Mouse (Mus musculus): ENCODE measurements around the gene A930033H14Rik. TPM values are rescaled to one million over a fixed set of nuclear protein-coding genes. Genes with fewer than 3 reads are reported as not detected.

Gene A930033H14Rik
- polyA plus RNA-seq, 1 experiment from 2014 or later = 2.7 TPM

GRCm38 (mm10) chr10:69211976-69212375 is 922 bp downstream of the A930033H14Rik start:
- peak; percentile 85 for DNase-seq (ENCODE audit: low spot score)
- Histone ChIP-seq H3K9me3 (ENCODE audit: control insufficient read depth, low read length) (no peaks in the 10 kb centered on the region), H3K4me1 (replicated peaks; ENCODE audit: control insufficient read depth, insufficient read depth, low read length) (peaks cover 9% of the 10 kb centered on the region), H3K4me2 (ENCODE audit: low read length) (peak overlapping the region; percentile 51), H3K27me3 (replicated peaks; ENCODE audit: control insufficient read depth, insufficient read depth, low read length) (no peaks in the 10 kb centered on the region), H3K27ac (ENCODE audit: low read depth) (peak overlapping the region; percentile 99), H3K9ac (ENCODE audit: low read length) (peak overlapping the region; percentile 98), H3K4me3 (ENCODE audit: low read depth, low read length) (peak overlapping the region; percentile 82), H3K36me3 (ENCODE audit: control insufficient read depth, insufficient read depth, low read length) (peaks cover 24% of the 10 kb centered on the region)
- 3% methylated on average over 14 of the region's 14 CpGs for WGBS
- ATAC-seq (replicated peaks; ENCODE audit: low FRiP score, low TSS enrichment, low read depth) = 0 out of 2 replicates have a peak, but pooled peaks have one; percentile 21

GRCm38 (mm10) chr10:69211560-69211959 is 1.3 kb downstream of the A930033H14Rik start:
- DNase-seq (ENCODE audit: low spot score) (peak; percentile 61), ATAC-seq (replicated peaks; ENCODE audit: low FRiP score, low TSS enrichment, low read depth) (no peak)
- Histone ChIP-seq H3K36me3 (ENCODE audit: control insufficient read depth, insufficient read depth, low read length) (peaks cover 20% of the 10 kb centered on the region), H3K4me1 (replicated peaks; ENCODE audit: control insufficient read depth, insufficient read depth, low read length) (peaks cover 9% of the 10 kb centered on the region), H3K9me3 (ENCODE audit: control insufficient read depth, low read length) (no peaks in the 10 kb centered on the region), H3K4me3 (ENCODE audit: low read depth, low read length) (peak overlapping the region; percentile 82), H3K27me3 (replicated peaks; ENCODE audit: control insufficient read depth, insufficient read depth, low read length) (no peaks in the 10 kb centered on the region), H3K4me2 (ENCODE audit: low read length) (peak overlapping the region; percentile 51), H3K9ac (ENCODE audit: low read length) (peak overlapping the region; percentile 98), H3K27ac (ENCODE audit: low read depth) (peak overlapping the region; percentile 99)
- 45% methylated on average over 8 of the region's 8 CpGs for WGBS

GRCm38 (mm10) chr10:69210659-69211058 is 2.2 kb downstream of the A930033H14Rik start:
- H3K4me3 ChIP-seq (ENCODE audit: low read depth, low read length) = no peak overlapping the region
- no peak overlapping the region for H3K27ac ChIP-seq (ENCODE audit: low read depth)
- H3K9me3 ChIP-seq (ENCODE audit: control insufficient read depth, low read length) = no peaks in the 10 kb centered on the region
- no peaks in the 10 kb centered on the region for H3K27me3 ChIP-seq (replicated peaks; ENCODE audit: control insufficient read depth, insufficient read depth, low read length)
- no peak overlapping the region for H3K9ac ChIP-seq (ENCODE audit: low read length)
- H3K4me2 ChIP-seq (ENCODE audit: low read length) = no peak overlapping the region
- H3K4me1 ChIP-seq (replicated peaks; ENCODE audit: control insufficient read depth, insufficient read depth, low read length) = peaks cover 9% of the 10 kb centered on the region
- peaks cover 11% of the 10 kb centered on the region for H3K36me3 ChIP-seq (ENCODE audit: control insufficient read depth, insufficient read depth, low read length)
- WGBS = 82% methylated on average over 5 of the region's 5 CpGs
- ATAC-seq (replicated peaks; ENCODE audit: low FRiP score, low TSS enrichment, low read depth) (no peak), DNase-seq (ENCODE audit: low spot score) (no peak)

- Histone ChIP-seq H3K27me3 (replicated peaks; ENCODE audit: control insufficient read depth, insufficient read depth, low read length) (no peaks in the 10 kb centered on the region), H3K9ac (ENCODE audit: low read length) (no peak overlapping the region), H3K4me1 (replicated peaks; ENCODE audit: control insufficient read depth, insufficient read depth, low read length) (peaks cover 9% of the 10 kb centered on the region), H3K9me3 (ENCODE audit: control insufficient read depth, low read length) (no peaks in the 10 kb centered on the region), H3K36me3 (ENCODE audit: control insufficient read depth, insufficient read depth, low read length) (peaks cover 8% of the 10 kb centered on the region), H3K4me3 (ENCODE audit: low read depth, low read length) (no peak overlapping the region), H3K27ac (ENCODE audit: low read depth) (no peak overlapping the region), H3K4me2 (ENCODE audit: low read length) (no peak overlapping the region)
- ATAC-seq (replicated peaks; ENCODE audit: low FRiP score, low TSS enrichment, low read depth) = no peak
- WGBS = 96% methylated on average over 10 of the region's 10 CpGs
- DNase-seq (ENCODE audit: low spot score) = peak; percentile 42
Observed at GRCm38 (mm10) chr10:69210006-69210405, 2.9 kb downstream of the A930033H14Rik start.

GRCm38 (mm10) chr10:69208705-69209104 is 4.2 kb downstream of the A930033H14Rik start:
- WGBS = 88% methylated on average over 3 of the region's 3 CpGs
- Histone ChIP-seq H3K9me3 (ENCODE audit: control insufficient read depth, low read length) (no peaks in the 10 kb centered on the region), H3K36me3 (ENCODE audit: control insufficient read depth, insufficient read depth, low read length) (peaks cover 8% of the 10 kb centered on the region), H3K27ac (ENCODE audit: low read depth) (no peak overlapping the region), H3K4me2 (ENCODE audit: low read length) (no peak overlapping the region), H3K4me3 (ENCODE audit: low read depth, low read length) (no peak overlapping the region), H3K4me1 (replicated peaks; ENCODE audit: control insufficient read depth, insufficient read depth, low read length) (peaks cover 5% of the 10 kb centered on the region; the same call in 1 of the 2 replicates), H3K9ac (ENCODE audit: low read length) (no peak overlapping the region), H3K27me3 (replicated peaks; ENCODE audit: control insufficient read depth, insufficient read depth, low read length) (no peaks in the 10 kb centered on the region)
- ATAC-seq (replicated peaks; ENCODE audit: low FRiP score, low TSS enrichment, low read depth) (no peak), DNase-seq (ENCODE audit: low spot score) (no peak)

GRCm38 (mm10) chr10:69207981-69208630 is 4.8 kb downstream of the A930033H14Rik start:
- Histone ChIP-seq H3K9ac (ENCODE audit: low read length) (no peak overlapping the region), H3K36me3 (ENCODE audit: control insufficient read depth, insufficient read depth, low read length) (peaks cover 8% of the 10 kb centered on the region), H3K4me3 (ENCODE audit: low read depth, low read length) (no peak overlapping the region), H3K9me3 (ENCODE audit: control insufficient read depth, low read length) (no peaks in the 10 kb centered on the region), H3K27ac (ENCODE audit: low read depth) (no peak overlapping the region), H3K4me2 (ENCODE audit: low read length) (no peak overlapping the region), H3K4me1 (replicated peaks; ENCODE audit: control insufficient read depth, insufficient read depth, low read length) (peaks cover 5% of the 10 kb centered on the region; the same call in 1 of the 2 replicates), H3K27me3 (replicated peaks; ENCODE audit: control insufficient read depth, insufficient read depth, low read length) (no peaks in the 10 kb centered on the region)
- no peak for ATAC-seq (replicated peaks; ENCODE audit: low FRiP score, low TSS enrichment, low read depth)
- peak; percentile 42 for DNase-seq (ENCODE audit: low spot score)
- 88% methylated on average over 15 of the region's 15 CpGs for WGBS

GRCm38 (mm10) chr10:69207481-69207880 is 5.4 kb downstream of the A930033H14Rik start:
- no peaks in the 10 kb centered on the region for H3K27me3 ChIP-seq (replicated peaks; ENCODE audit: control insufficient read depth, insufficient read depth, low read length)
- H3K9ac ChIP-seq (ENCODE audit: low read length) = no peak overlapping the region
- ATAC-seq (replicated peaks; ENCODE audit: low FRiP score, low TSS enrichment, low read depth) (no peak), DNase-seq (ENCODE audit: low spot score) (no peak)
- peaks cover 5% of the 10 kb centered on the region; the same call in 1 of the 2 replicates for H3K4me1 ChIP-seq (replicated peaks; ENCODE audit: control insufficient read depth, insufficient read depth, low read length)
- H3K27ac ChIP-seq (ENCODE audit: low read depth) = no peak overlapping the region
- peaks cover 8% of the 10 kb centered on the region for H3K36me3 ChIP-seq (ENCODE audit: control insufficient read depth, insufficient read depth, low read length)
- 85% methylated on average over 7 of the region's 7 CpGs for WGBS
- H3K9me3 ChIP-seq (ENCODE audit: control insufficient read depth, low read length) = no peaks in the 10 kb centered on the region
- no peak overlapping the region for H3K4me3 ChIP-seq (ENCODE audit: low read depth, low read length)
- H3K4me2 ChIP-seq (ENCODE audit: low read length) = no peak overlapping the region

GRCm38 (mm10) chr10:69206081-69206480 is 6.8 kb downstream of the A930033H14Rik start:
- 83% methylated on average over 6 of the region's 6 CpGs for WGBS
- H3K36me3 ChIP-seq (ENCODE audit: control insufficient read depth, insufficient read depth, low read length) = peaks cover 8% of the 10 kb centered on the region
- H3K4me1 ChIP-seq (replicated peaks; ENCODE audit: control insufficient read depth, insufficient read depth, low read length) = no peaks in the 10 kb centered on the region

More at GRCm38 (mm10) chr10:69206081-69206480, 6.8 kb downstream of the A930033H14Rik start:
- H3K27me3 ChIP-seq (replicated peaks; ENCODE audit: control insufficient read depth, insufficient read depth, low read length) = no peaks in the 10 kb centered on the region
- no peak overlapping the region for H3K4me2 ChIP-seq (ENCODE audit: low read length)
- no peak overlapping the region for H3K4me3 ChIP-seq (ENCODE audit: low read depth, low read length)
- ATAC-seq (replicated peaks; ENCODE audit: low FRiP score, low TSS enrichment, low read depth) = no peak
- H3K9me3 ChIP-seq (ENCODE audit: control insufficient read depth, low read length) = no peaks in the 10 kb centered on the region
- DNase-seq (ENCODE audit: low spot score) = no peak
- H3K27ac ChIP-seq (ENCODE audit: low read depth) = no peak overlapping the region
- H3K9ac ChIP-seq (ENCODE audit: low read length) = no peak overlapping the region
